Mouse (Mus musculus) midbrain, embryonic 16.5 days (tissue): ENCODE measurements at regions not wholly inside any gene's neighbourhood (a gene's known extent, or its start where the extent isn't known, plus 50 kb on each side); places are given as distances from the start of the nearest gene placed in this dataset.

Experiments
- ATAC-seq: fragments of 200-750 bp; cut with Nextera tagmentation; 2 replicates; pipeline ENCODE4 v1.8.0; 2017; ENCODE audit warnings: moderate TSS enrichment
- H3K27ac ChIP-seq: fragments of 300-500 bp; sonication (generic); 2 replicates; pipeline ENCODE4 v1.5.1; 2014; ENCODE audit warnings: mild to moderate bottlenecking, low read length, mixed read lengths
- H3K27me3 ChIP-seq: fragments of 300-500 bp; sonication (generic); 2 replicates; pipeline ENCODE4 v1.6.1; 2014; ENCODE audit warnings: low read depth, low read length, mixed read lengths; ENCODE audit not compliant: control insufficient read depth, insufficient read depth
- H3K36me3 ChIP-seq: fragments of 300-500 bp; sonication (generic); 2 replicates; pipeline ENCODE4 v1.6.1; 2014; ENCODE audit warnings: mild to moderate bottlenecking, low read length, moderate library complexity, mixed read lengths; ENCODE audit not compliant: control insufficient read depth, insufficient read depth
- H3K4me1 ChIP-seq: fragments of 300-500 bp; sonication (generic); 2 replicates; pipeline ENCODE4 v1.6.1; 2014; ENCODE audit warnings: mild to moderate bottlenecking, low read length, mixed read lengths; ENCODE audit not compliant: control insufficient read depth, insufficient read depth
- H3K4me2 ChIP-seq: fragments of 300-500 bp; sonication (generic); 2 replicates; pipeline ENCODE4 v1.6.1; 2014; ENCODE audit warnings: mild to moderate bottlenecking, low read length, mixed read lengths
- H3K4me3 ChIP-seq: fragments of 300-500 bp; sonication (generic); 2 replicates; pipeline ENCODE4 v1.5.1; 2014; ENCODE audit warnings: low read depth, mild to moderate bottlenecking, low read length, moderate library complexity, mixed read lengths
- H3K9ac ChIP-seq: fragments of 300-500 bp; sonication (generic); 2 replicates; pipeline ENCODE4 v1.6.1; 2014; ENCODE audit warnings: low read depth, low read length, mixed read lengths
- H3K9me3 ChIP-seq: fragments of 300-500 bp; sonication (generic); replicated peaks from 2 replicates; pipeline ENCODE4 v1.6.1; 2014; ENCODE audit warnings: mild to moderate bottlenecking, low read length, mixed read lengths; ENCODE audit not compliant: control insufficient read depth, poor library complexity, severe bottlenecking
- WGBS: fragments of 180-500 bp; shearing (Covaris S2); extraction: QIAGEN DNeasy Blood & Tissue Kit; methylation state at CpG from one replicate; pipeline ENCODE4 v1.1.7; 2014; 5-methylcytosine and 5-hydroxymethylcytosine counted together

- Histone ChIP-seq H3K4me1 (no peaks in the 10 kb centered on the region), H3K36me3 (no peaks in the 10 kb centered on the region), H3K4me2 (no peak overlapping the region), H3K27ac (no peak overlapping the region), H3K27me3 (no peaks in the 10 kb centered on the region), H3K4me3 (no peak overlapping the region), H3K9ac (no peak overlapping the region), H3K9me3 (no peaks in the 10 kb centered on the region)
- WGBS: 62% methylated on average over 5 of the region's 5 CpGs
- no peak for ATAC-seq
Measured at GRCm38 (mm10) chr17:45852402-45852801, 118.8 kb upstream of the 1600014C23Rik start.

GRCm38 (mm10) chr17:45851723-45852396 is 118.2 kb upstream of the 1600014C23Rik start:
- no peak overlapping the region for H3K9ac ChIP-seq
- no peak overlapping the region for H3K4me2 ChIP-seq
- H3K4me3 ChIP-seq: no peak overlapping the region
- H3K27me3 ChIP-seq: no peaks in the 10 kb centered on the region
- H3K9me3 ChIP-seq: no peaks in the 10 kb centered on the region
- no peaks in the 10 kb centered on the region for H3K36me3 ChIP-seq
- no peak for ATAC-seq
- no peak overlapping the region for H3K27ac ChIP-seq
- 48% methylated on average over 8 of the region's 8 CpGs for WGBS
- no peaks in the 10 kb centered on the region for H3K4me1 ChIP-seq

- Histone ChIP-seq H3K9me3 (no peaks in the 10 kb centered on the region), H3K4me2 (no peak overlapping the region), H3K27ac (no peak overlapping the region), H3K4me1 (no peaks in the 10 kb centered on the region), H3K4me3 (no peak overlapping the region), H3K27me3 (no peaks in the 10 kb centered on the region), H3K36me3 (no peaks in the 10 kb centered on the region), H3K9ac (no peak overlapping the region)
- ATAC-seq: no peak
- WGBS: 80% methylated on average over 6 of the region's 6 CpGs
Measured at GRCm38 (mm10) chr17:45850976-45851375, 117.3 kb upstream of the 1600014C23Rik start.

- no peaks in the 10 kb centered on the region for H3K36me3 ChIP-seq
- H3K9me3 ChIP-seq: no peaks in the 10 kb centered on the region
- no peaks in the 10 kb centered on the region for H3K4me1 ChIP-seq
- H3K9ac ChIP-seq: no peak overlapping the region
- H3K4me3 ChIP-seq: no peak overlapping the region
- no peak overlapping the region for H3K27ac ChIP-seq
- no peaks in the 10 kb centered on the region for H3K27me3 ChIP-seq
- H3K4me2 ChIP-seq: no peak overlapping the region
- 76% methylated on average over 5 of the region's 5 CpGs for WGBS
- ATAC-seq: no peak
Measured at GRCm38 (mm10) chr17:45850174-45850573, 116.5 kb upstream of the 1600014C23Rik start.

GRCm38 (mm10) chr17:45848605-45849004 is 115.0 kb upstream of the 1600014C23Rik start:
- no peak overlapping the region for H3K4me2 ChIP-seq
- 31% methylated on average over 8 of the region's 8 CpGs for WGBS

GRCm38 (mm10) chr17:45847701-45848378 is 114.2 kb upstream of the 1600014C23Rik start:
- Histone ChIP-seq H3K4me1 (no peaks in the 10 kb centered on the region), H3K4me2 (no peak overlapping the region), H3K27me3 (no peaks in the 10 kb centered on the region), H3K9me3 (no peaks in the 10 kb centered on the region), H3K9ac (no peak overlapping the region), H3K27ac (no peak overlapping the region), H3K36me3 (no peaks in the 10 kb centered on the region), H3K4me3 (no peak overlapping the region)
- WGBS: 91% methylated on average over 14 of the region's 14 CpGs
- ATAC-seq: no peak

More at GRCm38 (mm10) chr17:45848605-45849004, 115.0 kb upstream of the 1600014C23Rik start:
- Histone ChIP-seq H3K4me1 (no peaks in the 10 kb centered on the region), H3K9me3 (no peaks in the 10 kb centered on the region), H3K36me3 (no peaks in the 10 kb centered on the region), H3K9ac (no peak overlapping the region), H3K27me3 (no peaks in the 10 kb centered on the region), H3K4me3 (no peak overlapping the region), H3K27ac (no peak overlapping the region)
- no peak for ATAC-seq

- Histone ChIP-seq H3K4me1 (no peaks in the 10 kb centered on the region), H3K27me3 (no peaks in the 10 kb centered on the region), H3K9ac (no peak overlapping the region), H3K4me2 (no peak overlapping the region), H3K27ac (no peak overlapping the region), H3K4me3 (no peak overlapping the region), H3K36me3 (no peaks in the 10 kb centered on the region), H3K9me3 (no peaks in the 10 kb centered on the region)
- no peak for ATAC-seq
- 87% methylated on average over 5 of the region's 5 CpGs for WGBS
Measured at GRCm38 (mm10) chr17:45845832-45846231, 112.2 kb upstream of the 1600014C23Rik start.

GRCm38 (mm10) chr17:45836731-45837130 is 103.1 kb upstream of the 1600014C23Rik start:
- Histone ChIP-seq H3K4me1 (no peaks in the 10 kb centered on the region), H3K4me2 (no peak overlapping the region), H3K27ac (no peak overlapping the region), H3K9me3 (no peaks in the 10 kb centered on the region), H3K27me3 (no peaks in the 10 kb centered on the region), H3K36me3 (no peaks in the 10 kb centered on the region), H3K4me3 (no peak overlapping the region), H3K9ac (no peak overlapping the region)
- no peak for ATAC-seq
- WGBS: 45% methylated on average over 7 of the region's 7 CpGs

GRCm38 (mm10) chr17:45836253-45836652 is 102.6 kb upstream of the 1600014C23Rik start:
- no peak for ATAC-seq
- Histone ChIP-seq H3K36me3 (no peaks in the 10 kb centered on the region), H3K4me3 (no peak overlapping the region), H3K27me3 (no peaks in the 10 kb centered on the region), H3K27ac (no peak overlapping the region), H3K4me1 (no peaks in the 10 kb centered on the region), H3K9ac (no peak overlapping the region), H3K9me3 (no peaks in the 10 kb centered on the region; the same call in 1 of the 2 replicates), H3K4me2 (no peak overlapping the region)
- 64% methylated on average over 7 of the region's 7 CpGs for WGBS
